Mouse (Mus musculus) limb, embryonic 15.5 days (tissue): ENCODE data around the gene Sorbs1. TPM values are rescaled to one million over a fixed set of nuclear protein-coding genes. Genes with fewer than 3 reads are reported as not detected.

Experiments
- ATAC-seq: fragments of 200-750 bp; cut with Nextera tagmentation; 2 replicates; pipeline ENCODE4 v1.8.0; 2017; ENCODE audit warnings: low read depth, moderate TSS enrichment; ENCODE audit not compliant: insufficient number of reproducible peaks, low FRiP score, low TSS enrichment
- H3K27ac ChIP-seq: fragments of 300-500 bp; sonication (generic); 2 replicates; pipeline ENCODE4 v1.5.1; 2015; ENCODE audit warnings: moderate library complexity, mild to moderate bottlenecking, inconsistent platforms
- H3K27me3 ChIP-seq: fragments of 300-500 bp; sonication (generic); 2 replicates; pipeline ENCODE4 v1.6.1; 2015; ENCODE audit warnings: inconsistent platforms
- H3K36me3 ChIP-seq: fragments of 300-500 bp; sonication (generic); 2 replicates; pipeline ENCODE4 v1.6.1; 2015; ENCODE audit warnings: inconsistent platforms
- H3K4me1 ChIP-seq: fragments of 300-500 bp; sonication (generic); 2 replicates; pipeline ENCODE4 v1.6.1; 2015; ENCODE audit warnings: inconsistent platforms
- H3K4me2 ChIP-seq: fragments of 300-500 bp; sonication (generic); 2 replicates; pipeline ENCODE4 v1.6.1; 2015; ENCODE audit warnings: mild to moderate bottlenecking, inconsistent platforms
- H3K4me3 ChIP-seq: fragments of 300-500 bp; sonication (generic); 2 replicates; pipeline ENCODE4 v1.5.1; 2015; ENCODE audit warnings: mild to moderate bottlenecking, inconsistent platforms
- H3K9ac ChIP-seq: fragments of 300-500 bp; sonication (generic); 2 replicates; pipeline ENCODE4 v1.6.1; 2015; ENCODE audit warnings: inconsistent platforms
- H3K9me3 ChIP-seq: fragments of 300-500 bp; sonication (generic); 2 replicates; pipeline ENCODE4 v1.6.1; 2016; ENCODE audit warnings: inconsistent platforms
- WGBS: fragments of 180-500 bp; shearing (Covaris S2); methylation state at CpG from one replicate; pipeline ENCODE4 v1.1.7; 2015; 5-methylcytosine and 5-hydroxymethylcytosine counted together
- polyA plus RNA-seq: library from polyadenylated mRNA; unstranded; fragments of >200 nt; fragmentation: Nextera tagmentation; extraction: Ambion mirVana; gene quantifications from 2 replicates; pipeline ENCODE4 v1.2.1, GENCODE M21; 2015

Sorbs1 gene
- polyA plus RNA-seq, 1 experiment from 2014 or later, result 45.6 TPM

DNA sequence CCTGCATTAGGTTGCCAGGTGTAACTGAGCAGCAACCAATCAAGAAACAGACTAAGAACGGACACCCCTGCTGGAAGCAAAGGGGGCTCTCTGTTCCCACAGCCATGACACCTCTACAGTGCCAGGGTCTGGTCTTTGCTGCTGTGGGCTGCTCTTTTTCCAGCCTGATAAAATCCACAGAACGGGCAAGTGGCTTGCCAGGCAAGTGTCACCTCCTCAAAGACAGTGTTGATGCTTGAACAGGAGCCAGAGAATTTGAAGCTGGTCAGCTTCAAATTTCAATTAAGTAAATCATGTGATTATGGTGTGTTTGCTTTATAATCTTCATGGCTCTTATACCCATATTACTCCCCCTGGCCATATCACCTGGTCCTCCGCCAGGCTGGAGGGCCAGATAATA lies 166.7 kb downstream of the Sorbs1 start:
- H3K4me2 ChIP-seq, result no peak overlapping the region
- H3K27ac ChIP-seq, result no peak overlapping the region
- H3K36me3 ChIP-seq, result no peaks in the 10 kb centered on the region
- H3K9ac ChIP-seq, result no peak overlapping the region
- 79% methylated on average over 3 of the region's 3 CpGs for WGBS
- no peaks in the 10 kb centered on the region for H3K9me3 ChIP-seq
- no peaks in the 10 kb centered on the region for H3K27me3 ChIP-seq
- no peak for ATAC-seq
- H3K4me3 ChIP-seq, result no peak overlapping the region
- peaks cover 4% of the 10 kb centered on the region; the same call in 1 of the 2 replicates for H3K4me1 ChIP-seq

DNA sequence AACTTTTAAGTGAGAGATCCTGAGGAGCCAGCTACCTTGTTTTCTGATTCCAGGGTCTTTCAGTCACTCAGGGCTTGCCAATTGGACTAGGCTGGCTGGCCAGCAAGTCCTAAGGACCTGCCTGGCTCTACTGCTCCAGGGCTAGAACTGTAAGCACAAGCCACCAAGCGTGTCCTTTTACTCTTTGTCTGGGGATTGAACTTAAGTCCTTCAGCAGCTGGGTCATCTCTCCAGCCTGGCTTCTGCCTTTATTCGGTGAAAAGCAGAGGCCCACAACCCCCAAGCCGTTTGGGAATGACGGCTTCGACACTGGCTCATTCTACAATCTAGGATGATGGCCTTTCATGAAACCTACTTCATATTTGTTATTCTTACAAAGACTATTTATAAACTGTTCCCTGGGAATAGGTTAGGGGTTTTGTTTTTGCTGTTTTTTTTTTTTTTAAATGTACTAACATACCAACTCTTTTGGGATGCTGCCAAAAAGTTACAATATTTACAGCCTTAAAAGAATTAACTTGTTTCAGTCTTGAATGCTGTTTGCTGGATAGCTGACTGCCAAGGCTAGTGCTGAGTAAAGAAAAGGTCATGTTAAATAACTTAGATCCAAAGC lies 167.2 kb downstream of the Sorbs1 start:
- 62% methylated on average over 5 of the region's 5 CpGs for WGBS
- H3K27ac ChIP-seq, result no peak overlapping the region
- H3K4me2 ChIP-seq, result no peak overlapping the region
- H3K36me3 ChIP-seq, result no peaks in the 10 kb centered on the region
- ATAC-seq, result no peak
- H3K27me3 ChIP-seq, result no peaks in the 10 kb centered on the region
- H3K9me3 ChIP-seq, result no peaks in the 10 kb centered on the region
- H3K4me1 ChIP-seq, result peaks cover 4% of the 10 kb centered on the region; the same call in 1 of the 2 replicates
- no peak overlapping the region for H3K4me3 ChIP-seq
- no peak overlapping the region for H3K9ac ChIP-seq

- no peaks in the 10 kb centered on the region for H3K9me3 ChIP-seq
- H3K27me3 ChIP-seq, result no peaks in the 10 kb centered on the region
- no peak overlapping the region for H3K4me2 ChIP-seq
- H3K4me3 ChIP-seq, result no peak overlapping the region
- H3K36me3 ChIP-seq, result no peaks in the 10 kb centered on the region
- peaks cover 4% of the 10 kb centered on the region; the same call in 1 of the 2 replicates for H3K4me1 ChIP-seq
- H3K9ac ChIP-seq, result no peak overlapping the region
- 24% methylated on average over 5 of the region's 5 CpGs for WGBS
- H3K27ac ChIP-seq, result no peak overlapping the region
- no peak for ATAC-seq
Observed at GRCm38 (mm10) chr19:40345684-40346083, 167.9 kb downstream of the Sorbs1 start.

DNA sequence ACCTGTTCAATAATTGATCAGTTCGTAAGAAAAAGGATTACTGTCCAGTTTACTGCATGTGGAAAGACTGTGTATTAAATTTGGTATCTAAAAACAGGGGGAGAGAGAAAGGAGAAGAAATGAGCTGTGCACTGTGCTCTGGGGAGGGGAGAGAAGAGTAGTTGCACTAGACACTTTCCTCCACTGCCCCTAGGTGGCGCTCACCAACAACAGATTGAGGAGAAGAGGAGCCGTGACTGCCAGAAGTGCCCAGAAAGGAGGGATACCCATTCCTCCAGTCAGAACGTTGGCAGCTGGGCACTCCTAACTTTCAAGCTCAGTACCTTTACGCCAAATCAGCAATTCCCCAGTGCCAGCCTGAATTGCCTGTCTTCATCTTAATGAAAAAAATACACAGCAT lies 170.6 kb downstream of the Sorbs1 start:
- H3K9me3 ChIP-seq, result no peaks in the 10 kb centered on the region
- H3K9ac ChIP-seq, result no peak overlapping the region
- no peak for ATAC-seq
- no peaks in the 10 kb centered on the region for H3K27me3 ChIP-seq
- H3K4me2 ChIP-seq, result no peak overlapping the region
- no peaks in the 10 kb centered on the region for H3K4me1 ChIP-seq
- no peak overlapping the region for H3K4me3 ChIP-seq
- no peaks in the 10 kb centered on the region for H3K36me3 ChIP-seq
- H3K27ac ChIP-seq, result no peak overlapping the region
- WGBS, result 11% methylated on average over 5 of the region's 5 CpGs

DNA sequence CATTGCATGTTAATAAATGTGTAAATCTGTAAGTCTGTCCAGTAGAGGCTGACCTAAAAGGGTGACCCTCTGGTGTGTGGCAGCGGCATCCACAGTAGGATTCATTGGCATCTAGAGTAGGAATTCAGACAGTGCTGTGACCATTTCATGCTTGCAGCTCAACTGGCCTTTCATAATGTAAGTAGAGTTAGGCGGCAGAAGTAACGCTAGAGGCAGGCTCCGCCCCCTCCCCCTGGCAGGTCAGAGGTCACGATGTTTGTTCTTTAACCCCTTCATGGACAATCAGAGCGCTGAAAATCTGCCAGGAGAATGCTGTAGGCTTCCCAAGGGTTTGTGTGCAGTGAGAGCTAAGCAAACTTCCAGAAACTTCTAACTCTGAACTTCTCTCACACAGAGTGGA lies 172.4 kb downstream of the Sorbs1 start:
- H3K27me3 ChIP-seq, result no peaks in the 10 kb centered on the region
- no peaks in the 10 kb centered on the region for H3K36me3 ChIP-seq
- 34% methylated on average over 6 of the region's 6 CpGs for WGBS
- H3K27ac ChIP-seq, result no peak overlapping the region
- ATAC-seq, result no peak
- H3K4me2 ChIP-seq, result no peak overlapping the region
- no peak overlapping the region for H3K4me3 ChIP-seq
- H3K4me1 ChIP-seq, result no peaks in the 10 kb centered on the region
- H3K9ac ChIP-seq, result no peak overlapping the region
- no peaks in the 10 kb centered on the region for H3K9me3 ChIP-seq

DNA sequence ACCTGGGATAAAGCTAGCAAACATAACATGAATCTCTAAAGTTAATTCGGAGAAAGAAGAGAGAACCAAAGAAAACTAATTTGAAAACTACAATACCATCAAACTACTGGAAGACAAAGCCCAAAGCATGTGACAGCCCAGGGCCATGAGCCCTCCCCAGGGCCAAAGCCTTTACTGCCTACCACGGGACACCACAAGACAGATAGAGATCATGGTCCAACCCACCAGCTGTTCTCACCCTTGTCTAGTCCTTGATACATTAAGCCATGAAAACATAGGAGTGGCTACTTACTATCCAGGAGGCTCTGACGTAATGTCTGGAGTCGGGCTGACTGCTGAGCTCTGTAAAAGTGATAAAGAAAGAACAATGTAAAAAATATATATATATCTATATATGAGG lies 176.9 kb downstream of the Sorbs1 start:
- Histone ChIP-seq H3K27me3 (no peaks in the 10 kb centered on the region), H3K4me2 (no peak overlapping the region), H3K4me3 (no peak overlapping the region), H3K27ac (no peak overlapping the region), H3K9me3 (no peaks in the 10 kb centered on the region), H3K9ac (no peak overlapping the region), H3K36me3 (no peaks in the 10 kb centered on the region), H3K4me1 (no peaks in the 10 kb centered on the region)
- ATAC-seq, result no peak
- WGBS, result 73% methylated on average over 4 of the region's 4 CpGs

DNA sequence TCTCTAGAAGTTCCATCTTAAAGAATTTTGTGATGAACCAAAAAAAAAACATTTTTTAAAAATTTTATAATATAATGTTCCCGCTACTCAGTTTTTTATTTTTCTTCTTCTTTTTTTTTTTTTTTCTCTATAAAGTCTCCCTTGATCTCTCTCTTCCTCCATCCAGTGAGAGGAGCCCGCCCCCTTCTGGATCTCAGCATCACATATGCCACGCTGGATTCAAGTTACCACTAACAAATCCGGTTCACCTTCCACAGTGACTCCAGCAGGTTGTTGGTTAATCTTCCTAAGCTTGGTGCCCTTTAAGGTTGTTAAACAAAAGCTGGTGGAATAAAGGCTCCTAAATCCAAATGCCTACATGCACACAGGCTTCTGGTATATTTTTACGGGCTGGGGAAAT lies 179.7 kb downstream of the Sorbs1 start:
- no peak overlapping the region for H3K4me2 ChIP-seq
- no peak overlapping the region for H3K27ac ChIP-seq
- no peaks in the 10 kb centered on the region for H3K9me3 ChIP-seq
- H3K4me1 ChIP-seq, result no peaks in the 10 kb centered on the region
- no peak overlapping the region for H3K9ac ChIP-seq
- no peak overlapping the region for H3K4me3 ChIP-seq
- no peaks in the 10 kb centered on the region for H3K27me3 ChIP-seq
- WGBS, result 36% methylated on average over 5 of the region's 5 CpGs
- ATAC-seq, result no peak
- no peaks in the 10 kb centered on the region for H3K36me3 ChIP-seq

DNA sequence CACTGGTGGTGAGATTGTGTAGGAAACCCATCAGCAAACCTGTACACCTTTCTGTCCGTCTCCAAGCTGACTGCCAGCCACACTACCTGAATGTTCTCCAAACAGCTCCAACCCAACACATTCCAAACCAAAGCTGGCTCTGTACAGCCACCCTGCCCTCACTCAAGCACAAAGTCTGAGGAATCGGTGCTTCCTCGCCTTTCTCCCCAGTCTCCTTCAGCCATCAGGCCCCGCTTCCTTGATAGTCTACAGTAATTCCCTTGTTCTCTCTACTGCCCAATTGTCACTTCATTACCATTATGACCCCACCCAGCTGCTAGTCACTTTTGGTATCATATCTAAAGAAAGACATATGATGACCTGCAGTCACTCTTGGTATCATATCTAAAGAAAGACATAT lies 180.5 kb downstream of the Sorbs1 start:
- Histone ChIP-seq H3K27me3 (no peaks in the 10 kb centered on the region), H3K4me1 (no peaks in the 10 kb centered on the region), H3K36me3 (no peaks in the 10 kb centered on the region), H3K9ac (no peak overlapping the region), H3K27ac (no peak overlapping the region), H3K4me2 (no peak overlapping the region), H3K4me3 (no peak overlapping the region), H3K9me3 (no peaks in the 10 kb centered on the region)
- no peak for ATAC-seq
- WGBS, result 91% methylated on average over 4 of the region's 4 CpGs

DNA sequence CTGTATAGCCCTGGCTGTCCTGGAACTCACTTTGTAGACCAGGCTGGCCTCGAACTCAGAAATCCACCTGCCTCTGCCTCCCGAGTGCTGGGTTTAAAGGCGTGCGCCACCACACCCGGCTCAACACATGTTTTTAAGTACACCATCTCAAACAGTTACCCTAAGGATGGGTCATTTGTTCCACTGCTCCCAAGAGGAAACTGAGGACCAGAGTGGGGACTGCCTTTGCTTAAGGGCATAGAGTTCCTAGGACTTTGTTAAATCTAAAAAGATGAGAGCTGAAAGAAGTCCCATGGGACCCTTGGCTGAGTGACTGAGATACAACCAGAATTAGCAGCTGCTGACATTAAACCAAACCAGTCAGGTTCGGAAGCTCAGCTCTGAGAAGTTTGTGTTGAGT lies 181.3 kb downstream of the Sorbs1 start:
- Histone ChIP-seq H3K4me3 (no peak overlapping the region), H3K9me3 (no peaks in the 10 kb centered on the region), H3K36me3 (no peaks in the 10 kb centered on the region), H3K27ac (no peak overlapping the region), H3K27me3 (no peaks in the 10 kb centered on the region), H3K4me2 (no peak overlapping the region), H3K9ac (no peak overlapping the region), H3K4me1 (no peaks in the 10 kb centered on the region)
- WGBS, result 87% methylated on average over 6 of the region's 6 CpGs
- ATAC-seq, result no peak

GRCm38 (mm10) chr19:40331846-40332245 lies 181.7 kb downstream of the Sorbs1 start:
- Histone ChIP-seq H3K4me2 (no peak overlapping the region), H3K36me3 (0 out of 2 replicates have a peak, but pooled peaks cover 2% of the 10 kb centered on the region), H3K27ac (no peak overlapping the region), H3K27me3 (no peaks in the 10 kb centered on the region), H3K4me3 (no peak overlapping the region), H3K9me3 (no peaks in the 10 kb centered on the region), H3K4me1 (no peaks in the 10 kb centered on the region), H3K9ac (no peak overlapping the region)
- 49% methylated on average over 6 of the region's 6 CpGs for WGBS
- ATAC-seq, result no peak

- Histone ChIP-seq H3K4me2 (no peak overlapping the region), H3K36me3 (0 out of 2 replicates have a peak, but pooled peaks cover 12% of the 10 kb centered on the region), H3K4me1 (no peaks in the 10 kb centered on the region; the same call in 1 of the 2 replicates), H3K27ac (no peak overlapping the region), H3K9ac (no peak overlapping the region), H3K27me3 (no peaks in the 10 kb centered on the region), H3K9me3 (no peaks in the 10 kb centered on the region), H3K4me3 (no peak overlapping the region)
- no peak for ATAC-seq
- WGBS, result 93% methylated on average over 21 of the region's 21 CpGs
Observed at GRCm38 (mm10) chr19:40326126-40326525, 187.5 kb downstream of the Sorbs1 start.

- Histone ChIP-seq H3K4me1 (no peaks in the 10 kb centered on the region; the same call in 1 of the 2 replicates), H3K4me3 (no peak overlapping the region), H3K4me2 (no peak overlapping the region), H3K9me3 (no peaks in the 10 kb centered on the region), H3K27me3 (no peaks in the 10 kb centered on the region), H3K36me3 (0 out of 2 replicates have a peak, but pooled peaks cover 14% of the 10 kb centered on the region), H3K9ac (no peak overlapping the region), H3K27ac (no peak overlapping the region)
- no peak for ATAC-seq
- 86% methylated on average over 8 of the region's 8 CpGs for WGBS
Observed at GRCm38 (mm10) chr19:40325381-40325780, 188.2 kb downstream of the Sorbs1 start.

- H3K9me3 ChIP-seq, result no peaks in the 10 kb centered on the region
- ATAC-seq, result no peak
- H3K4me1 ChIP-seq, result no peaks in the 10 kb centered on the region; the same call in 1 of the 2 replicates
- H3K4me2 ChIP-seq, result no peak overlapping the region
- H3K27me3 ChIP-seq, result no peaks in the 10 kb centered on the region
- 0 out of 2 replicates have a peak, but pooled peaks cover 18% of the 10 kb centered on the region for H3K36me3 ChIP-seq
- no peak overlapping the region for H3K27ac ChIP-seq
- WGBS, result 71% methylated on average over 3 of the region's 3 CpGs
- no peak overlapping the region for H3K4me3 ChIP-seq
- H3K9ac ChIP-seq, result no peak overlapping the region
Observed at GRCm38 (mm10) chr19:40322226-40322625, 191.4 kb downstream of the Sorbs1 start.
